Mouse (Mus musculus) frontal cortex, postnatal 10 days (tissue): ENCODE measurements at regions not wholly inside any gene's neighbourhood (a gene's known extent, or its start where the extent isn't known, plus 50 kb on each side); places are given as distances from the start of the nearest gene placed in this dataset.

Source experiments
- DNase-seq, 2 experiments: peaks; one replicate each; pipeline ENCODE4 v3.0.0; 2022; ENCODE audit warnings: low spot score in 2 of 2, mixed read lengths in 1 of 2

GRCm38 (mm10) chr3:35496027-35496824, 257.7 kb upstream of the Atp11b start:
- DNase-seq: no peak

- DNase-seq: no peak
Observed at GRCm38 (mm10) chr3:35510314-35510713, 243.6 kb upstream of the Atp11b start.

- DNase-seq: no peak
Observed at GRCm38 (mm10) chr3:35516517-35516916, 237.4 kb upstream of the Atp11b start.

- peak in 1 of 2 experiments; percentile 9 for DNase-seq
Observed at GRCm38 (mm10) chr3:35520131-35520530, 233.8 kb upstream of the Atp11b start.

GRCm38 (mm10) chr3:35547696-35548095, 206.2 kb upstream of the Atp11b start:
- no peak for DNase-seq

- no peak for DNase-seq
Observed at GRCm38 (mm10) chr3:35551791-35552190, 202.1 kb upstream of the Atp11b start.

GRCm38 (mm10) chr3:35560425-35560824, 193.5 kb upstream of the Atp11b start:
- DNase-seq: no peak

GRCm38 (mm10) chr3:35574402-35574801, 179.5 kb upstream of the Atp11b start:
- peak; percentile 39 to 73 for DNase-seq
